Mouse (Mus musculus) embryonic facial prominence, embryonic 10.5 days (tissue): ENCODE measurements at regions not wholly inside any gene's neighbourhood (a gene's known extent, or its start where the extent isn't known, plus 50 kb on each side); places are given as distances from the start of the nearest gene placed in this dataset.
"Not testable (repeated sequence)": the region's sequence is repeated elsewhere in the genome, so short reads cannot be mapped to it uniquely, and the experiment has no call there.

ENCODE experiments used
- DNase-seq: peaks from one replicate; pipeline ENCODE4 v3.0.0-alpha.2; 2017; ENCODE audit warnings: low spot score
- H3K27ac ChIP-seq: fragments of 300-500 bp; sonication (generic); replicated peaks from 2 replicates; pipeline ENCODE4 v1.5.1; 2016; ENCODE audit warnings: mild to moderate bottlenecking
- H3K27me3 ChIP-seq: fragments of 300-500 bp; sonication (generic); replicated peaks from 2 replicates; pipeline ENCODE4 v1.6.1; 2016; ENCODE audit warnings: low read depth, mild to moderate bottlenecking; ENCODE audit not compliant: poor library complexity, severe bottlenecking
- H3K36me3 ChIP-seq: fragments of 300-500 bp; sonication (generic); replicated peaks from 2 replicates; pipeline ENCODE4 v1.6.1; 2016; ENCODE audit warnings: mild to moderate bottlenecking, moderate library complexity
- H3K4me1 ChIP-seq: fragments of 300-500 bp; sonication (generic); 2 replicates; pipeline ENCODE4 v1.6.1; 2016
- H3K4me3 ChIP-seq: fragments of 300-500 bp; sonication (generic); 2 replicates; pipeline ENCODE4 v1.5.1; 2016; ENCODE audit warnings: mild to moderate bottlenecking, moderate library complexity
- H3K9me3 ChIP-seq: fragments of 300-500 bp; sonication (generic); 2 replicates; pipeline ENCODE4 v1.6.1; 2016; ENCODE audit warnings: mild to moderate bottlenecking
- WGBS: fragments of 180-500 bp; shearing (Covaris S2); methylation state at CpG from one replicate; pipeline ENCODE4 v1.1.7; 2016; 5-methylcytosine and 5-hydroxymethylcytosine counted together

GRCm38 (mm10) chr1:65761141-65761540, 165.2 kb upstream of the Crygf start:
- Histone ChIP-seq H3K4me3 (no peak overlapping the region), H3K36me3 (no peaks in the 10 kb centered on the region), H3K27me3 (no peaks in the 10 kb centered on the region), H3K9me3 (no peaks in the 10 kb centered on the region), H3K4me1 (no peaks in the 10 kb centered on the region), H3K27ac (no peak overlapping the region)
- 55% methylated on average over 2 of the region's 2 CpGs for WGBS
- DNase-seq, result no peak

GRCm38 (mm10) chr1:65800244-65800643, 126.1 kb upstream of the Crygf start:
- H3K9me3 ChIP-seq, result no peaks in the 10 kb centered on the region
- no peaks in the 10 kb centered on the region for H3K36me3 ChIP-seq
- DNase-seq, result no peak
- H3K27ac ChIP-seq, result no peak overlapping the region
- H3K4me3 ChIP-seq, result no peak overlapping the region
- 80% methylated on average over 1 of the region's 1 CpGs for WGBS
- no peaks in the 10 kb centered on the region for H3K27me3 ChIP-seq
- H3K4me1 ChIP-seq, result no peaks in the 10 kb centered on the region

- no peak for DNase-seq
- H3K9me3 ChIP-seq, result no peaks in the 10 kb centered on the region
- H3K27me3 ChIP-seq, result no peaks in the 10 kb centered on the region
- WGBS, result 79% methylated on average over 5 of the region's 5 CpGs
- H3K4me3 ChIP-seq, result no peak overlapping the region
- no peak overlapping the region for H3K27ac ChIP-seq
- no peaks in the 10 kb centered on the region for H3K4me1 ChIP-seq
- H3K36me3 ChIP-seq, result no peaks in the 10 kb centered on the region
These were observed 105.5 kb upstream of the Crygf start for GRCm38 (mm10) chr1:65820771-65821170.

GRCm38 (mm10) chr1:65841116-65841515, 85.2 kb upstream of the Crygf start:
- no peaks in the 10 kb centered on the region for H3K4me1 ChIP-seq
- 75% methylated on average over 2 of the region's 2 CpGs for WGBS

GRCm38 (mm10) chr1:65847005-65847404, 79.3 kb upstream of the Crygf start:
- H3K9me3 ChIP-seq, result no peaks in the 10 kb centered on the region
- no peaks in the 10 kb centered on the region for H3K36me3 ChIP-seq
- H3K27ac ChIP-seq, result no peak overlapping the region
- H3K4me3 ChIP-seq, result no peak overlapping the region
- H3K4me1 ChIP-seq, result no peaks in the 10 kb centered on the region
- 70% methylated on average over 2 of the region's 2 CpGs for WGBS
- no peak for DNase-seq
- no peaks in the 10 kb centered on the region for H3K27me3 ChIP-seq

More at GRCm38 (mm10) chr1:65841116-65841515, 85.2 kb upstream of the Crygf start:
- no peak for DNase-seq
- no peak overlapping the region for H3K27ac ChIP-seq
- H3K4me3 ChIP-seq, result no peak overlapping the region
- H3K9me3 ChIP-seq, result no peaks in the 10 kb centered on the region
- H3K27me3 ChIP-seq, result no peaks in the 10 kb centered on the region
- H3K36me3 ChIP-seq, result no peaks in the 10 kb centered on the region

- not testable (repeated sequence) for DNase-seq, H3K27me3 ChIP-seq, H3K4me1 ChIP-seq, H3K27ac ChIP-seq, H3K9me3 ChIP-seq, H3K4me3 ChIP-seq, H3K36me3 ChIP-seq
- WGBS, result 83% methylated on average over 2 of the region's 2 CpGs
These were observed 52.6 kb upstream of the Crygf start for GRCm38 (mm10) chr1:65873691-65874090.
